Mouse (Mus musculus) urinary bladder, adult 18-20 months (tissue): Measurements from ENCODE around the gene Gm47995.

Experiments used
- DNase-seq, 2 experiments: peaks; one replicate each; pipeline ENCODE4 v3.0.0; 2022; ENCODE audit warnings: low spot score in 2 of 2, mixed read lengths in 2 of 2

Gm47995 gene

DNA sequence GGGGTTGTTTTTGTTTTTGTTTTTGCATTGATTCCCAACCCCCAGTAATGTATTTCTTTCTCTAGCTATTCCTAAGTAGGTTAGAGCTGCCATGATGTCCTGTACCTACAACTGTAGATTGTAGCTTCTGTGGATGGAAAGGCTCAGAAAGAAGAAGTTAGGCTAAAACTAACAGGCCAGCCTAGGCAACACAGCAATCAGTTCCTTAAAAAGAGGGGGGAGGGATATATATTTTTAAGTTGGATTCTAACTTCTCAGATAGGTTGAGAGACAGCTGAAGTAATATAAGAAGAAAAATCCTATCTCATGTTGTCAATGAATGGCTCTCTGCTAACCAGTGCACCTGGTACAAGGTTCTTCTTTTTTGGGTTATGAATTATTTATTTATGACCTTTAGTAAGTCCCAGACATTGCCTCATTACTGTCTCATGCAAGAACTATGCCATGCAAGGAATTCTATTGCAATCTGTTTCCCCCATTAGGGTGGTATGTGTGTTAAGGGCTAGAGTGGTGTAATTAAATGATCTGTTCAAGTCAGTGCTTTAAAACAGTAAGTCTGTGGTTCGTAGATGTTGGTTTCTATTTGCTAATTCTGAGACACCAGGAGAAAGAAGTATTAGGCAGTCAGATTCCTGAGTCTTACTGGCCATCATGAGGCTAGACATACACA is 30.2 kb downstream of the Gm47995 start:
- no peak for DNase-seq

DNA sequence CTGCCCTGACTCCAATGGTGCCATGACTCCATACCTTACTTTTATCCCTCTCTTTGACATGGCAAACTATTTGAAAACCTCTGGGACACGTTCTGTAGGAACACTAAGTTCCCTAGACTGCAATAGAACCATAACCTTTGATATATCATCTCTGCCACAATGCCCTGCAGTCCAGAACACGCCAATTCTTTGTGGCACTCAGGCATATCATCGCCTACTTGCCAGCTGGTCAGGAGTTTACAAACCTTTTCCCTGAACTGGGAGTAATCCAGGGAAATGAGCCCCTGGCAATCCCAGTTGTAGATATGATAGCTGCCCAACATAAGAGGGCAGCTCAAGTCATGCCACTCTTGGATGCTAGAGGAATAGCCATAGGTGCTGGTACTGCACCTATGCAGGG is 34.1 kb downstream of the Gm47995 start:
- no peak for DNase-seq

DNA sequence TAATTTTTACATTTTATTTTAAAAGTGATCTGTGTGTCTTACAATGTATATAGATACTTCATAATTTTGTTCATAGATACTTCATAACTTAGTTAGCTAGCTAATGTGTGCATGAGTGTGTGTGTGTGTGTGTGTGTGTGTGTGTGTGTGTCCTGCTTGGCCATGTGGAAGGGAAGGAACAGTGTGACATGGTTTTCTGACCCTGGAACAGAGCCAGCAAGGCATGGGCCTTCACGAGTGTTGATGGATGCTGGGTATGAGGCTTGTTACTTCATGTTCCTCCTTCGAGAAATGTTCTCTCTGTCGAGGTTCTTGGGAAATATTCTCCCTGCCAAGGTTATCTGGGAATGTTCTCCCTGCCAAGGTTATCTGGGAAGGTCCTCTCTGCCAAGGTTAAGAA is 35.5 kb downstream of the Gm47995 start:
- no peak for DNase-seq

DNA sequence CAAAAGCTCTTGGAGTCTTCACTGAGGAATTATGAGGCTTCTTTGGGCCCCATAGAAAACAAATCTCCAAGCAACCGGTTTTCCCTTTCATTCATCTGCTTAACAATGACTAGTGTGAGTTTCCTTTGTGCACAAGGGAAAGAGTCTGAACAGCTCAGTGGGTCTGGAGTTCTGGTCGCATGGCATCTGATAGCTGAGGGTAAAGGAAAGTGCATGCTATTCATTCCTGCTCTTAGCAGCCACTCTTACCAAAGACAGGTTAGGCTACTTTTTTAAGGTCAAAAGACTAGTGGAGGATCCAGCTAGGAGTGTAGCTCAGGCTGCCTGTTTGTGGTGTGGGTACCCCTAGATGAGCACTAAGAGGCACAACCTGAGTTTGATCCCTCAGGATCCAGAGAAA is 37.3 kb downstream of the Gm47995 start:
- no peak for DNase-seq

DNA sequence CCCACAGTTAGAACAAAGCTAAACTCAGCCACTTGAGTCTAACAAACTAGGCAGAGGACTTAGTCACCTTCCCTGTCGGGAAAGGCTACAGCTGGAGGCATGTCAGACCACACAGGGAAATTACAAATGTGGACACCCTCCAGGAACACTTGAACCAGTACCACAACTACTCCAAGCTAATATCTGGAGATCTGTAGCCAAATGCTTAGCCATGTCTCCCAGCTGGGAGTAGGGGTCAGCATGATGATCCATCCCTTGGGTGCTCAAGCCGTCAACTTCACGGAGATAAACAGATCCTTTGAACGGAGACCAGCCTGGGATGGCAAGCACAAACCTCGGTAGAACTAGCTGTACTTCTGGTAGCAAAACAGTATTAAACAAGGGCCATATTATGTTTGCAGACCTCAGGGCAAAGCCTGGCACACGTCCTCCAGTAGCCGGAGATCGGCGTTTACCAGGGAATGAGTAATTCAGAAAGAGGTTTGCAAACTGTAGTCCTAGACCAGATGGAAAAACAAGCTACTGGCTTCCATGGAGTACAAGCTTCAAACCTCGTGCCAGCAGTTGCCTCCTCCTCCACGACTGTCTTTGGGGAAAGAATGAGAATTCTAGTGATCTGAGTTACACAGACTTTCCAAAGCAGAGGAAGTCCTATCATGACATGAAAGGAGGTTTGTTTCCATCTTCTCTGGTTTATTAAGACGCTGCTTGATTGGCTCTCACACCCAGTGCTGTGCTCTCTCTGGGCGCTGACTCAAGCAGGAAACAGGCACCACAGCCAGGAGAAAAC is 38.1 kb downstream of the Gm47995 start:
- no peak for DNase-seq

DNA sequence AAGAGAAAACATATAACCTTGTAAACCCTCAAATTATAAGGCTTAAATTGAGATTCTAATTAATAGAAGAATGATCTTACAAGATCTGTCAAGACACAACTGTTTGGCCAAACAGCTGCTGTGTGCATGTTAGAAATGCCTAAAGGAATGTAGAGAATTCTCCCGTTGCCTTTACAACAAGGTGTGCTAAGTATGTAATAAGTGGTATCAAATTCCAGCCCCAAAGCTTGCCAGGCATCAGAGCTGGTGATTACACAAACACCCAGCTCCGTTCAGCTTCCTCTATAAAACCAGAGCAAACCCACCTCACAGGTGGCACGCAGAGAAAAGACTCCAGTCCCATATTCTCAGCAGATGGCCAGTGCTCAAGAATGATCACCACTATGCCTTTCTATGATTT is 39.5 kb downstream of the Gm47995 start:
- no peak for DNase-seq

DNA sequence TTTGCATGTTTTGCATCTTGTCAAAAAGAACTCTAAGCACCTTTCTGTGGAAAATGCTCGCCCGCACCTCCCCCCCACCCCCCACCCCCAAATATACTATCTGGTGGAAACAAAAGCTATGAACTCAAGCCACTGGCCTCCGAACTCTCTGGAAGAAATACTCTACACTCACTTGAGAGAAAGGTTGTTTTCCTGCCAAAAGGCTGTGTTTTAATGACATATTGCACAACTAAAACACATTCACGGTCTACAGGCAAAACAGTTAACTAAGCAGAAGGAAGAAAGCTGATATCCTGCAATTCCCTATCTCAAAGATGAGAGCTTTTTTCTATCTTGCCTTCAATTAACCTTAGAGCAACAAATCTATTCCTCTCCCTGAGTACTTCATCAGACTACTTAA is 45.1 kb downstream of the Gm47995 start:
- DNase-seq = no peak

DNA sequence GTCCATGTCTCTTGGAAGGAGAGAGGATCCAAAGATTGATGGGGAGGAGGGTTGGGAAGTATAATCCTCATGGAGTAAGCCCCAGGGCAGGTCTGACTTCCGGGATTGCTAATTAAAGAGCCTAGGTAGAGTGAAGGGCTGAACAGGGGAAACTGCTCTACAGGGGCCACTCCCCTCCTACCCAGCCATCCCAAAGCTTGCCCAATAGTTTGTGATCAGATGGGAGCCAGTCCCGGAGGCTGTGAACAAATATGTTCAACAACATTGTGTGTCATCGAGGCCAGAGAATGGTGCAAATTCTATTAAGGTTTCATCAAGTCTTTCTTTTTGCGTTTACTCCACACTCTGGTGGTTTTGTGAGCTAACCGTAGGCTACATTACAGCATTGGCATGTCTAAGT is 45.8 kb downstream of the Gm47995 start:
- no peak for DNase-seq

DNA sequence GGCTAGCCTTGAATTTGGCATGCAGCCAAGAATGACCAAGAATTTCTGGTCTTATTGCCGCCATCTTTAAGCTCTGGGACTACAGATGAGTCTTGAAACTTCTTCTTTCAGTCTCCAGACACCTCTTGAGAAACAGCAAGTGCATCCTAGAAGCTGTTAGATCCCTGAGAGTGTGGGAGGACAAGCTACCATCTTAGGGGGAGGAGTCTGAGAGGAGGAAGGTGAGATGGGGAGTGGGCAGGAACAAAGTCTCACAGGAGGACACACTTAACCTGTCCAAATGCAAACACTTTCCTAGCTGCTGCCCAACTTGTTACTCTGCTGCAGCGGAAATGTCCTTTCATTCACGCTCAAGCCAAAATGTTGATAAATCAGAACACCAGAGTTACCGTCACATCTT is 46.5 kb downstream of the Gm47995 start:
- DNase-seq = no peak

DNA sequence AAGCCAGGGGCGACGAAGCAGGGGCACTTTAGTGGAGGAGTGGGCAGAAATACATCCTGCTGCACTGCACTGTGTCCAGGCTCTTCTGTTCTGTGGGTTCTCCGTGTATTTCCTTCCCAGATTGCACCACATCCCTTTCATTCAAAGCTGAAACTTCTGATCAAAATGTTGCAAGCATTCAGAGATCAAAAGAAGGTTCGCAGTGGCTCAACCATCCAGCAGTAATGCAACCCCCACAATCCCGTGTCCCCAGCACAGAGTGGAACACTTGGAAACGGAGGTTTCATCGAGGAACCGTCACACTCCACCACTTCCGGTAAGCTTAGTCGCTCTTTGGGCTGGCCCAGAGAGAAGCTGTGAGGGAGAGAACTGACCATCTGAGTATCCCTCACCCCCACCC is 46.9 kb downstream of the Gm47995 start:
- no peak for DNase-seq

DNA sequence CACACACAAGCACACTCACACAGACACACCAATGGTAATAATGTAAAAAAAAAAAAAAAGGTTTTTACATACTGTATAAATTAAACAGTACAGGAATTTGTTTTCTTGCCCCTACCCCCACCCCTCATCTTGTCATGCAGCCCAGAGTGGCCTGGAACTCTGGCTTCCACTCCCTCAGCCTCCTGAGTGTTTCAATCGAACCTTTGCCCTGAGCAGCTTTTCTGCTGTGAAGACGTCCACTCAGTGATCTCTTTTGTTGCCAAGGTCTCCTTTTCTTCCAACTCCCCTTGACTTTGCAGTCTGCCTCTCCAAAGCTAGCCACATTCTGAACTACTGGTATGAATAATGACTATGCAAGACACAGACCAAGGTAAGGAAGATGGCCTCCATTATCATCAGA is 47.6 kb downstream of the Gm47995 start:
- DNase-seq = no peak
